Mouse (Mus musculus): ENCODE data around the gene Tmem184b. TPM values are rescaled to one million over a fixed set of nuclear protein-coding genes. Genes with fewer than 3 reads are reported as not detected.

The Tmem184b gene
- polyA plus RNA-seq, 1 experiment from 2014 or later = 38.8 TPM

GRCm38 (mm10) chr15:79360371-79360770, 43.0 kb downstream of the Tmem184b start:
- Histone ChIP-seq H3K4me2 (no peak overlapping the region), H3K4me1 (replicated peaks; ENCODE audit: control insufficient read depth, insufficient read depth, low read length) (peaks cover 31% of the 10 kb centered on the region), H3K9ac (ENCODE audit: low read depth, low read length) (no peak overlapping the region), H3K4me3 (ENCODE audit: low read depth, low read length) (no peak overlapping the region), H3K27me3 (replicated peaks; ENCODE audit: control insufficient read depth, insufficient read depth, low read length) (no peaks in the 10 kb centered on the region), H3K27ac (ENCODE audit: low read depth, low read length) (no peak overlapping the region), H3K36me3 (ENCODE audit: control insufficient read depth, insufficient read depth, low read length) (peaks cover 12% of the 10 kb centered on the region), H3K9me3 (ENCODE audit: control insufficient read depth, low read length) (no peaks in the 10 kb centered on the region)
- 55% methylated on average over 7 of the region's 7 CpGs for WGBS
- no peak for DNase-seq (ENCODE audit: low spot score)
- no peak for ATAC-seq (replicated peaks; ENCODE audit: low FRiP score)

GRCm38 (mm10) chr15:79359954-79360353, 43.4 kb downstream of the Tmem184b start:
- Histone ChIP-seq H3K9me3 (ENCODE audit: control insufficient read depth, low read length) (no peaks in the 10 kb centered on the region), H3K9ac (ENCODE audit: low read depth, low read length) (no peak overlapping the region), H3K4me3 (ENCODE audit: low read depth, low read length) (no peak overlapping the region), H3K36me3 (ENCODE audit: control insufficient read depth, insufficient read depth, low read length) (peaks cover 11% of the 10 kb centered on the region), H3K4me1 (replicated peaks; ENCODE audit: control insufficient read depth, insufficient read depth, low read length) (peaks cover 31% of the 10 kb centered on the region), H3K27me3 (replicated peaks; ENCODE audit: control insufficient read depth, insufficient read depth, low read length) (no peaks in the 10 kb centered on the region), H3K4me2 (no peak overlapping the region), H3K27ac (ENCODE audit: low read depth, low read length) (no peak overlapping the region)
- DNase-seq (ENCODE audit: low spot score) (no peak), ATAC-seq (replicated peaks; ENCODE audit: low FRiP score) (no peak)
- 35% methylated on average over 6 of the region's 6 CpGs for WGBS

- peak overlapping the region; percentile 94 for H3K4me2 ChIP-seq
- peaks cover 29% of the 10 kb centered on the region for H3K4me1 ChIP-seq (replicated peaks; ENCODE audit: control insufficient read depth, insufficient read depth, low read length)
- peak overlapping the region; percentile 46 for H3K27ac ChIP-seq (ENCODE audit: low read depth, low read length)
- ATAC-seq (replicated peaks; ENCODE audit: low FRiP score) (peak; percentile 7; the same call in 1 of the 2 replicates), DNase-seq (ENCODE audit: low spot score) (no peak)
- H3K9ac ChIP-seq (ENCODE audit: low read depth, low read length) = 0 out of 2 replicates have a peak overlapping the region, but pooled peaks have one; percentile 15
- WGBS = 46% methylated on average over 12 of the region's 12 CpGs
- peak overlapping the region; percentile 55 for H3K4me3 ChIP-seq (ENCODE audit: low read depth, low read length)
- H3K36me3 ChIP-seq (ENCODE audit: control insufficient read depth, insufficient read depth, low read length) = peaks cover 7% of the 10 kb centered on the region
- H3K27me3 ChIP-seq (replicated peaks; ENCODE audit: control insufficient read depth, insufficient read depth, low read length) = no peaks in the 10 kb centered on the region
- H3K9me3 ChIP-seq (ENCODE audit: control insufficient read depth, low read length) = no peaks in the 10 kb centered on the region
These were observed 45.2 kb downstream of the Tmem184b start for GRCm38 (mm10) chr15:79357974-79358690.

- Histone ChIP-seq H3K9ac (ENCODE audit: low read depth, low read length) (peak overlapping the region; percentile 75), H3K4me2 (peak overlapping the region; percentile 94), H3K36me3 (ENCODE audit: control insufficient read depth, insufficient read depth, low read length) (peaks cover 2% of the 10 kb centered on the region; the same call in 1 of the 2 replicates), H3K27ac (ENCODE audit: low read depth, low read length) (no peak overlapping the region; the same call in 1 of the 2 replicates), H3K4me3 (ENCODE audit: low read depth, low read length) (peak overlapping the region; percentile 55), H3K9me3 (ENCODE audit: control insufficient read depth, low read length) (no peaks in the 10 kb centered on the region), H3K4me1 (replicated peaks; ENCODE audit: control insufficient read depth, insufficient read depth, low read length) (peaks cover 29% of the 10 kb centered on the region), H3K27me3 (replicated peaks; ENCODE audit: control insufficient read depth, insufficient read depth, low read length) (no peaks in the 10 kb centered on the region)
- peak; percentile 82 for DNase-seq (ENCODE audit: low spot score)
- ATAC-seq (replicated peaks; ENCODE audit: low FRiP score) = peak; percentile 94
- under 1% methylated on average over 74 of the region's 77 CpGs for WGBS
These were observed 46.1 kb downstream of the Tmem184b start for GRCm38 (mm10) chr15:79357036-79357911.

- 64% methylated on average over 8 of the region's 8 CpGs for WGBS
- Histone ChIP-seq H3K9me3 (ENCODE audit: control insufficient read depth, low read length) (no peaks in the 10 kb centered on the region), H3K9ac (ENCODE audit: low read depth, low read length) (peak overlapping the region; percentile 12; the same call in 1 of the 2 replicates), H3K27ac (ENCODE audit: low read depth, low read length) (no peak overlapping the region), H3K36me3 (ENCODE audit: control insufficient read depth, insufficient read depth, low read length) (no peaks in the 10 kb centered on the region), H3K27me3 (replicated peaks; ENCODE audit: control insufficient read depth, insufficient read depth, low read length) (no peaks in the 10 kb centered on the region), H3K4me3 (ENCODE audit: low read depth, low read length) (peak overlapping the region; percentile 55), H3K4me1 (replicated peaks; ENCODE audit: control insufficient read depth, insufficient read depth, low read length) (peaks cover 34% of the 10 kb centered on the region), H3K4me2 (peak overlapping the region; percentile 94)
- ATAC-seq (replicated peaks; ENCODE audit: low FRiP score) = no peak
- no peak for DNase-seq (ENCODE audit: low spot score)
These were observed 46.9 kb downstream of the Tmem184b start for GRCm38 (mm10) chr15:79356481-79356880.

GRCm38 (mm10) chr15:79354619-79355018, 48.8 kb downstream of the Tmem184b start:
- no peaks in the 10 kb centered on the region for H3K27me3 ChIP-seq (replicated peaks; ENCODE audit: control insufficient read depth, insufficient read depth, low read length)
- no peak overlapping the region for H3K4me3 ChIP-seq (ENCODE audit: low read depth, low read length)
- H3K27ac ChIP-seq (ENCODE audit: low read depth, low read length) = no peak overlapping the region
- ATAC-seq (replicated peaks; ENCODE audit: low FRiP score) (no peak), DNase-seq (ENCODE audit: low spot score) (no peak)
- H3K4me2 ChIP-seq = no peak overlapping the region
- no peaks in the 10 kb centered on the region for H3K9me3 ChIP-seq (ENCODE audit: control insufficient read depth, low read length)
- no peak overlapping the region for H3K9ac ChIP-seq (ENCODE audit: low read depth, low read length)
- 47% methylated on average over 4 of the region's 4 CpGs for WGBS
- peaks cover 35% of the 10 kb centered on the region for H3K4me1 ChIP-seq (replicated peaks; ENCODE audit: control insufficient read depth, insufficient read depth, low read length)
- no peaks in the 10 kb centered on the region for H3K36me3 ChIP-seq (ENCODE audit: control insufficient read depth, insufficient read depth, low read length)

GRCm38 (mm10) chr15:79353690-79354305, 49.6 kb downstream of the Tmem184b start:
- no peaks in the 10 kb centered on the region for H3K27me3 ChIP-seq (replicated peaks; ENCODE audit: control insufficient read depth, insufficient read depth, low read length)
- 82% methylated on average over 5 of the region's 5 CpGs for WGBS
- H3K9ac ChIP-seq (ENCODE audit: low read depth, low read length) = no peak overlapping the region
- ATAC-seq (replicated peaks; ENCODE audit: low FRiP score) (no peak), DNase-seq (ENCODE audit: low spot score) (no peak)
- no peak overlapping the region for H3K27ac ChIP-seq (ENCODE audit: low read depth, low read length)
- no peak overlapping the region for H3K4me3 ChIP-seq (ENCODE audit: low read depth, low read length)
- H3K36me3 ChIP-seq (ENCODE audit: control insufficient read depth, insufficient read depth, low read length) = no peaks in the 10 kb centered on the region
- H3K4me2 ChIP-seq = no peak overlapping the region
- H3K4me1 ChIP-seq (replicated peaks; ENCODE audit: control insufficient read depth, insufficient read depth, low read length) = peaks cover 42% of the 10 kb centered on the region
- H3K9me3 ChIP-seq (ENCODE audit: control insufficient read depth, low read length) = no peaks in the 10 kb centered on the region

GRCm38 (mm10) chr15:79352479-79352878, 50.9 kb downstream of the Tmem184b start:
- H3K9ac ChIP-seq (ENCODE audit: low read depth, low read length) = no peak overlapping the region
- H3K36me3 ChIP-seq (ENCODE audit: control insufficient read depth, insufficient read depth, low read length) = no peaks in the 10 kb centered on the region
- DNase-seq (ENCODE audit: low spot score) = no peak
- no peak overlapping the region for H3K27ac ChIP-seq (ENCODE audit: low read depth, low read length)
- H3K27me3 ChIP-seq (replicated peaks; ENCODE audit: control insufficient read depth, insufficient read depth, low read length) = no peaks in the 10 kb centered on the region
- 88% methylated on average over 6 of the region's 6 CpGs for WGBS
- no peaks in the 10 kb centered on the region for H3K9me3 ChIP-seq (ENCODE audit: control insufficient read depth, low read length)
- ATAC-seq (replicated peaks; ENCODE audit: low FRiP score) = no peak
- peaks cover 39% of the 10 kb centered on the region for H3K4me1 ChIP-seq (replicated peaks; ENCODE audit: control insufficient read depth, insufficient read depth, low read length)
- H3K4me2 ChIP-seq = no peak overlapping the region
- no peak overlapping the region for H3K4me3 ChIP-seq (ENCODE audit: low read depth, low read length)

Data from liver, embryonic 11.5 days (tissue).